Mouse (Mus musculus): Measurements from ENCODE around the gene Gab1. TPM values are rescaled to one million over a fixed set of nuclear protein-coding genes. Genes with fewer than 3 reads are reported as not detected.

The Gab1 gene
- polyA plus RNA-seq, 1 experiment from 2014 or later: 14.0 TPM

DNA sequence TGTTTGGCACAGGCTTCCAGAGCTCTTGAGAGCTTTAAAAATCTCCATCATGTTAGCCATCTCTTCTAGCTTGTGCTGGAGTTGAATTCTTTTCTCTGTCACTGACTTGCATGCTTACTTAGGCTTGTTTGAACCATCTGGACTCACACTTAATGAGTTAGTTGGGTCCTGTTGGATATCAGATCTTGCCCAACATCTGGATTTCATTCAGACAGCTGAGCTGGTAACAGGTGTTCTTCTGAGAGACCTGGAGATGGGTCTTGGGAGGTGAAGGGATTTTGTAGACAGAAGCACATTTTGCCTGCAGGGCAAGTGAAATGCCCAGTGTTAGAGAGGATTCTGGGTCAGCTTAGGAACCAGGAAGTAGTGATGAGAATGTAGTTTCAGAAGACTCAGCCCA lies 19.0 kb upstream of the Gab1 start:
- Histone ChIP-seq H3K9me3 (no peaks in the 10 kb centered on the region), H3K4me3 (no peak overlapping the region), H3K4me1 (replicated peaks) (no peaks in the 10 kb centered on the region), H3K27ac (replicated peaks) (no peak overlapping the region), H3K36me3 (no peaks in the 10 kb centered on the region), H3K27me3 (no peaks in the 10 kb centered on the region), H3K9ac (no peak overlapping the region), H3K4me2 (no peak overlapping the region)
- no peak for ATAC-seq (ENCODE audit: low FRiP score, low read depth)

DNA sequence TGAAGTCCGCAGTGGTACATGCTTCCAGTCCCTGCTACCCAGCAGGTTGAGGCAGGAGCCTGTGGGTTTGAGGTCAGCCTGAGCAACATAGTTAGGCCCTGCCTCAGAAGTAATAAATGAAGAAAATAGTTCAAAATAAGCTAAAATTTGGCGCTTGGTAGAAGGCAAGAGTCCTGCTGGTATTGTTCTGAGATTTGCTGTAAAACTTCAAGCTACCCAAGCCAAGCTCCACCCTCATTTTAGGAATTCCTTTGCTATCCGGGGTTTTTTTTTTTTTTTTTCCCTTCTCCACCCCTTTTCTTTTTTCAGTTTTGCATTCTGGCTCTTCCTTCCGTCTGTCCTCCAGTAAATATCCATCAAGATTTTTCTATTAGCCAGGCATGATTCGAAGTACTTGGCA lies 15.7 kb upstream of the Gab1 start:
- H3K9me3 ChIP-seq: no peaks in the 10 kb centered on the region
- H3K27ac ChIP-seq (replicated peaks): peak overlapping the region; percentile 48; the same call in 1 of the 2 replicates
- no peak overlapping the region for H3K4me3 ChIP-seq
- WGBS: 80% methylated on average over 5 of the region's 5 CpGs
- H3K36me3 ChIP-seq: no peaks in the 10 kb centered on the region
- no peaks in the 10 kb centered on the region for H3K4me1 ChIP-seq (replicated peaks)
- no peak for ATAC-seq (ENCODE audit: low FRiP score, low read depth)
- no peak overlapping the region for H3K4me2 ChIP-seq
- H3K9ac ChIP-seq: no peak overlapping the region
- no peaks in the 10 kb centered on the region for H3K27me3 ChIP-seq

DNA sequence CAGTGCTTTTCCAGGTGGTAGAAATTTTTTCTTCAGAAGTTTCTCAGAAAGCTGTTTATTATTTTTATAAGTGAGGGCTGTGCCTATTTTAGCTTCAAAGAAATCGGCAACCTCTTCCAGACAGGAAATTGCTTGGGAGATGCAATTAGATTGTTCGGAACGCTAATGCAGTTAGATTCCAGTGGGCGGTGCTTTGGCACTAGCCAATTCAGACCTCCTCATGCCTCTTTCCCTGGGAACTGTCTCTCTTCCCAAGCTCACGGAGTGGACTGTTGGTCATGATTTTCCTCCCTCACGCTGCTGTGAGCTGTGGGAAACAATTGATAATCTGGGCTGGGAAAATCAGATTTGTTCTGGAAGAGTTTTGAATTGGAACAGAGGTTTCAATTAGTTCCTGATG lies 15.1 kb upstream of the Gab1 start:
- Histone ChIP-seq H3K4me3 (no peak overlapping the region), H3K9me3 (no peaks in the 10 kb centered on the region), H3K27me3 (no peaks in the 10 kb centered on the region), H3K27ac (replicated peaks) (peak overlapping the region; percentile 48; the same call in 1 of the 2 replicates), H3K36me3 (no peaks in the 10 kb centered on the region), H3K4me2 (peak overlapping the region; percentile 21), H3K9ac (no peak overlapping the region), H3K4me1 (replicated peaks) (no peaks in the 10 kb centered on the region)
- ATAC-seq (ENCODE audit: low FRiP score, low read depth): no peak
- WGBS: 40% methylated on average over 6 of the region's 6 CpGs

DNA sequence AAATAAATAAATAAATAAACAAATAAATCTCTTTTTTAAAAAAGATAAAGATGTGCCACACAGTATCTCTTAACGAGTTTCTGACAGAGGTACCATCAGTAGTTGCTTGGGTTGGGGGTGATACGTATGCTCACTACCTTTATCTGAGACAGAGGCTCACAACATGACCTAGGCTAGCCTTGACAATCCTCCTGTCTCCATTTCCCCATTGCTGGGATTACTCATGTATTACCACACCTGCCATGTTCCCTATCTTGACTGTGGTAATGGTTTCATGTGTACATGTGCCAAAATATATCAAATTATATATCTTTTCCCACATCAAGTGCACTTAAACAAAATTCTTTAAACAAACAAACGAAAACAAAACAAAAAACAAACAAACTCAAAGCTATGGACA lies 14.2 kb upstream of the Gab1 start:
- no peak for ATAC-seq (ENCODE audit: low FRiP score, low read depth)
- H3K9ac ChIP-seq: no peak overlapping the region
- H3K4me1 ChIP-seq (replicated peaks): no peaks in the 10 kb centered on the region
- H3K4me2 ChIP-seq: no peak overlapping the region
- 92% methylated on average over 3 of the region's 3 CpGs for WGBS
- no peak overlapping the region for H3K27ac ChIP-seq (replicated peaks)
- no peaks in the 10 kb centered on the region for H3K9me3 ChIP-seq
- H3K4me3 ChIP-seq: no peak overlapping the region
- H3K36me3 ChIP-seq: no peaks in the 10 kb centered on the region
- H3K27me3 ChIP-seq: no peaks in the 10 kb centered on the region

DNA sequence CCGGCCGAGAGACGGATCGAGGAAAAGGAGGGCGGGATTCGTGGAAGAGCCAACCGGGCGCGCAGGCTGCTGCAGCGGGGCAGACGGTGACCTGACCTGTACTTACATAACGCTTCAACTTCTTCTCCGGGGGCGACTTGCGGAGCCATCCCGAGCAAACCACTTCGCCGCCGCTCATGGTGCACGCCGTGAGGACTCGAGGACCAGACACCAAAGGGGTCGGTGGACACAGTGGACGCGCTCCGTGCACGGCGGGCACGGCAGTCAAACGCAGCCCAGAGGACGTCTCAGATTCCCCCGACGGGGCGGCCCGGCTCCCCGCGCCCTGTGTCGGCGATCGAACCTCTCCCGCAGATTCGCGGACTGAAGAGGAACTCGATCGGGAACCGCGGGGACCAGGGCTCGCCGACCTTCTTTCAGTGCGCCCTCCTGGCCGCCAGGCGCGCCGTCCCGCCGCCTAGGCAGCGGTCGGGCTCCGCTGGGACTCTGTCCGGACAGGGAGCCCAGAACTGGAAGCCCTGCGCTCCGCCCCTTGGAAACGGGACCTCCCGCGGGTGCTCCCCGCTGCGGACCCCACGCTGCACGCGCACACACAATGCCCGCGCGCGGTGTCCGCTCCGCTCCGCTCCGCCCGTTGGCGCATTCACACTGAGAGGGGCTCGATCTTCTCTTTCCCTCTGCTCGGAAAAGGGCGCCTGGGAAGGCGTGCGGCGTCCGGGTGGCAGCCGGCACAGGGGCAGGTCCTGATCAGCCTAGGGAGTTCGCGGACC lies 708 bp downstream of the Gab1 start:
- Histone ChIP-seq H3K4me3 (peak overlapping the region; percentile 94), H3K9ac (peak overlapping the region; percentile 74), H3K4me1 (replicated peaks) (peaks cover 29% of the 10 kb centered on the region), H3K27me3 (no peaks in the 10 kb centered on the region), H3K27ac (replicated peaks) (peak overlapping the region; percentile 88), H3K9me3 (no peaks in the 10 kb centered on the region), H3K4me2 (peak overlapping the region; percentile 68), H3K36me3 (no peaks in the 10 kb centered on the region)
- WGBS: under 1% methylated on average over 85 of the region's 90 CpGs
- ATAC-seq (ENCODE audit: low FRiP score, low read depth): peak; percentile 1; the same call in 1 of the 2 replicates

DNA sequence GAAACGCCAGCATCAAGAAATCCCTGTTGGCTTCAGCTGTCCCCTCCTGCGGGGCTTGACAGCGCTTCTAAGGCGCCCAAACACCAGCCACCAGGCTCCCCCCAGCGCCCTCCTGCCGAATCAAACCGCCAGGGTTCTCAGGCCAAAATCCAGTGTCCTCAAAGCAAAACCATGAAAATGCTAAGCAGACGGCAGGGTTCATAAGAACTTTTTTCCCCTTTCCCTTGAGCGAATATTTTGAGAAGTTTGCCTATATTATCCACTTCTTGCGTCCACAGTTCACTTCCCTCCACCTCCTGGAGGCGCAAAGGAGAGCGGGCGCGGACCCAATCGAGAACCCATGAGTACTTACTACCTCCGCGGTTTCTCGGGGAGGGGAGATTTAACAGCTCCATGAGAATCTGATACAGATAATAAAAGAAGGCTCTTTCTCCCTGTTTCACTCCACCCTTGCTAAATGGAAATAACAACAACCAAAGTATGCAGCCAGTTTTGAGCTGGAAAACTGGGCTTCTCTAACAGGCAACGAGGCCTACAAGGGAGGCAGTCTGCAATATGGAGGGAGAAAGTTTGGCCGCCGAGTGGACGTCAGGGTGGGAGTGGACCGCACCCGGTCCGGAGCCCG lies 1.4 kb downstream of the Gab1 start:
- Histone ChIP-seq H3K9ac (peak overlapping the region; percentile 74), H3K27me3 (no peaks in the 10 kb centered on the region), H3K36me3 (no peaks in the 10 kb centered on the region), H3K4me3 (peak overlapping the region; percentile 94), H3K9me3 (no peaks in the 10 kb centered on the region), H3K27ac (replicated peaks) (peak overlapping the region; percentile 88), H3K4me1 (replicated peaks) (peaks cover 30% of the 10 kb centered on the region), H3K4me2 (peak overlapping the region; percentile 68)
- no peak for ATAC-seq (ENCODE audit: low FRiP score, low read depth)
- WGBS: under 1% methylated on average over 26 of the region's 26 CpGs

DNA sequence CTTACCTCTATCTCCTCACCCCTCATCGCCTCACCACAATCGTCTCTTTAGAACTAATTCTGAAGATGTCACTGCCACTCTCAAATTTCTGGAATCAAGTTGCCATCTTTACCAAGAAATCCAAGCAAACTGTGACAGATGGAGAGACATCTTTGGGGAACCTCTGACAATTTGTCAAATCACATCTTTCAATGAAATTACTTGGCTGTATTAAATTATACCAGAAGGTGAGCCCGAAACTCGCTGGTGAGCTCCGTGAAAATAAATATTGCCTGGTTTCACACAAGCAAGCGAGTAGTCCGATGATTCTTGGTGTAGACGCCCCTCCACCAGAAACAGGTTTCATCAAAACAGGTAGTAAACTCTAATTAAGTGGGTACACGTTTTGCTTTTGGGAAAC lies 2.2 kb downstream of the Gab1 start:
- Histone ChIP-seq H3K36me3 (no peaks in the 10 kb centered on the region), H3K4me2 (peak overlapping the region; percentile 68), H3K9me3 (no peaks in the 10 kb centered on the region), H3K27me3 (no peaks in the 10 kb centered on the region), H3K9ac (peak overlapping the region; percentile 74), H3K4me3 (peak overlapping the region; percentile 94), H3K4me1 (replicated peaks) (peaks cover 32% of the 10 kb centered on the region), H3K27ac (replicated peaks) (no peak overlapping the region)
- ATAC-seq (ENCODE audit: low FRiP score, low read depth): no peak
- WGBS: 43% methylated on average over 9 of the region's 9 CpGs

DNA sequence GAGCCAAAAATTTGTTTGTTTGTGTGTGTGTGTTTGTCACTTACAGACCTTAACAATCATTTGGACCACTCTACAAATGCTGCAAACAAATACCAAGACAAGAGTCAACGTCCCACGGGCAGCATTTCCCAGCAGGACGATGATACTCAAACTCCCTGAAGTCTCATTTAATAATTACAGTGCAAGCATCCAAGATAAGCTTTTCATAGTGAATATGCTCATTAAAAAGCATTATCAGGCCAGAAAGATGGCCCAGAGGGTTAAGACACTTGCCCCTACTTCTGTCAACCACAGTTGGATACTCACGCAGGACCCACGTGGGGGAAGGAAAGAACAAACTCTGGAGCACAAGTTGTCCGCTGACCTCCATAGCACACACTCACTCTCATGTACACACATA lies 4.8 kb downstream of the Gab1 start:
- no peak overlapping the region for H3K4me3 ChIP-seq
- H3K4me1 ChIP-seq (replicated peaks): peaks cover 47% of the 10 kb centered on the region
- WGBS: 86% methylated on average over 6 of the region's 6 CpGs
- no peak for ATAC-seq (ENCODE audit: low FRiP score, low read depth)
- no peak overlapping the region for H3K27ac ChIP-seq (replicated peaks)
- H3K9me3 ChIP-seq: no peaks in the 10 kb centered on the region
- H3K36me3 ChIP-seq: no peaks in the 10 kb centered on the region
- no peak overlapping the region for H3K9ac ChIP-seq
- no peaks in the 10 kb centered on the region for H3K27me3 ChIP-seq
- no peak overlapping the region for H3K4me2 ChIP-seq

DNA sequence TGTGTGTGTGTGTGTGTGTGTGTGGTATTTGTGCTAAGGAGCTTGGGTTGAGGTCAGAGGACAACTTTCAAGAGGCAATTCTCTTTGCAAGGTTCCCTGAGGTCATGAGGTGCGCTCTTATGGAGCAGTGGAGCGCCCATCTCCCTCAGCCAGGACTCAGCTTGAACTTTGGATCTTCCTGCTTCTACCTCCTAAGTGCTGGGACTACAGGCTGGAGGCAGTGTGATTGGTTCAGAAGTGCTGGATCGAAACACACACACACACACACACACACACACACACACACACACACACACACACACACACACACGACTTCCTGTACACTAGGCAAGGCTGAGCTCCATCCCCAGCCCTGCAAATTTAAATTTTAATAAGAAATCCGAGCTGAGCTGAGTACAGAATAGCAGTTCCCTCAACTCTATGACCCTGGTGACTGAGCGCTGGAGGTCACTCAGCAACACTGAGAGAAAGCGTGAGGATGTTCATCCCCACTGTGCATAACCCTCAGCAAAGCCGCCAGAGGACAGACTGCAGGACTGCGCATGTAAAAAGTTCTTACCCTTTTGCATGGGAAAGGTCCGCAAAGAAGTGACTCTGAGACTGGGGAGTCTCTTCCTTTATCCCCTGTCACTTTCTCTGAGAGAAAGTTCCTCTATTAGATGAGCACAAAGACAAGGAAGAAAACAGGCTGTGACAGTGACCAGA lies 6.4 kb downstream of the Gab1 start:
- Histone ChIP-seq H3K4me1 (replicated peaks) (peaks cover 50% of the 10 kb centered on the region), H3K27ac (replicated peaks) (no peak overlapping the region), H3K27me3 (no peaks in the 10 kb centered on the region), H3K9ac (no peak overlapping the region), H3K4me2 (no peak overlapping the region), H3K4me3 (no peak overlapping the region), H3K36me3 (no peaks in the 10 kb centered on the region), H3K9me3 (no peaks in the 10 kb centered on the region)
- ATAC-seq (ENCODE audit: low FRiP score, low read depth): no peak
- 57% methylated on average over 10 of the region's 10 CpGs for WGBS

DNA sequence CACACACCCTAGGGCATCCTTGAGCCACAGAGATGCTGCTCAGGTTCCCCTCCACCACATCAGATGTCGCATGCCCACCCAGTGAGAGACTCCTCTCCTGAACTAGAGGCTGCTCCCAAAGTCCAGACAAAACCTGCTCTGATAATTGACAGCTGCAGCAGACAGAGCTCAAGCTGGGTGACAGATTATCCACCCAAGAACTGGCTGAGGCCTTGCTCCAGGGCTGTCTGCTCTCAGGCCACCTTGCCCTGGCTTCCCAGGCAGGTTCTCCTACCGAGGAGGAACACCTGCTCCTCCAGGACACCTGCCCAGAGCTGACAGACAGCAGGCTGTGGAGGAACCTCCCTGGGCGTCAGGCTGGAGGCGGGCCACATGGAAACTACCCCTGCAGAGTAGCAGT lies 7.6 kb downstream of the Gab1 start:
- Histone ChIP-seq H3K4me2 (no peak overlapping the region), H3K27me3 (no peaks in the 10 kb centered on the region), H3K36me3 (no peaks in the 10 kb centered on the region), H3K4me3 (no peak overlapping the region), H3K9ac (0 out of 2 replicates have a peak overlapping the region, but pooled peaks have one; percentile 13), H3K9me3 (no peaks in the 10 kb centered on the region), H3K4me1 (replicated peaks) (peaks cover 40% of the 10 kb centered on the region), H3K27ac (replicated peaks) (peak overlapping the region; percentile 42; the same call in 1 of the 2 replicates)
- ATAC-seq (ENCODE audit: low FRiP score, low read depth): peak; percentile 37; the same call in 1 of the 2 replicates
- 39% methylated on average over 4 of the region's 4 CpGs for WGBS

DNA sequence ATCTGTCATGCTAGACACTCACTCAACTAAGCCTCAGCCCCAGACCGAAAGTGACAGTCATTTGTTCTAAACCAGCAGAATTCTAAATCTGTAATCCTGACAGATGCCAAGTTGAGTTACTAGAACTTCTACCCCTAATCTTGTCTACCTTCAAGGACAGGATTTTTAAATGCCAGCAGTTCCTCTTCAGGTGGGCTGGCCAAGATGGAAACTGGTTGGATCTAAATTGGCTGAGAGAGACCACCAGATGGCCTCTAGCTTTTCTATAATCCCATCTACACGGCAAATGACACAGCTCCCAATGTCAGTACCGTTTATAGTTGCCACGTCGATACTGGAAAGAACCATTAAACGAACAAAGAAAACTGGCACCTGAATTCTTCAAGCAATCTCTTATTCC lies 8.9 kb downstream of the Gab1 start:
- Histone ChIP-seq H3K27ac (replicated peaks) (0 out of 2 replicates have a peak overlapping the region, but pooled peaks have one; percentile 73), H3K4me3 (no peak overlapping the region), H3K27me3 (no peaks in the 10 kb centered on the region), H3K9ac (no peak overlapping the region), H3K9me3 (no peaks in the 10 kb centered on the region), H3K36me3 (no peaks in the 10 kb centered on the region), H3K4me2 (no peak overlapping the region), H3K4me1 (replicated peaks) (peaks cover 44% of the 10 kb centered on the region)
- WGBS: 86% methylated on average over 6 of the region's 6 CpGs
- no peak for ATAC-seq (ENCODE audit: low FRiP score, low read depth)

DNA sequence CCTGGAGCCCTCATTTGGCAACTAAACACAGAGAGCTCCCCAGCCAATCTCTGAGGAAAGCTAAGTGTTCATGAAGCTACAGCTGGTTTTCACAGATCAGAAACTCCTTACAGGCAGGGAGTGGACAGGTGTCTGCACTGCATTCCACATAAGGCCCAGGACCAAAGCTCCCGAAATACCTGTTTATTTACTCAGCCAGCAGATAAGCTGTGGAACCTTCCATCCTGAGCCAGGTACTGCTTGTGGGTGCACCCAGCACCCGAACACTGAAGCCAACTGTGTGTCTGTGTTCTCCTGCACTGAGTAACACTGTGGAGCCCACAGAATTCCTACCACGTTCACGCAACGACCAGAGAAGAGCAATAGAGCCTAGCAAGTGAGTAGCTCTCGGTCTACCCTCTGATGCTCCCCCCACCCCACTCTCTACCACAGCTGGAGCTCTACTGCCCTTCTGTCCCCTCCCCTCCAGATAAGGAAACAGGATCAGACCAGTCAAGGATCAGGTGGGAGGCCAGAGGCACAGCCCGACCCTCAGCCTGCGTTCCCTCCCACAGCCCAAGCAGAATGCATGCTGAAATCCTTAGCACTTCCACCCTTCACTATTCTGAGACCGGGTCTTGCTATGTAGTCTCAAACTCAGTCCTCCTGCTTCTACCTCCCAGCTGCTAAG lies 9.6 kb downstream of the Gab1 start:
- 77% methylated on average over 9 of the region's 9 CpGs for WGBS
- no peak overlapping the region for H3K9ac ChIP-seq
- peaks cover 47% of the 10 kb centered on the region for H3K4me1 ChIP-seq (replicated peaks)
- no peak overlapping the region for H3K4me3 ChIP-seq
- no peak overlapping the region for H3K4me2 ChIP-seq
- no peak for ATAC-seq (ENCODE audit: low FRiP score, low read depth)
- no peaks in the 10 kb centered on the region for H3K9me3 ChIP-seq
- H3K27me3 ChIP-seq: no peaks in the 10 kb centered on the region
- H3K36me3 ChIP-seq: no peaks in the 10 kb centered on the region
- H3K27ac ChIP-seq (replicated peaks): peak overlapping the region; percentile 73

Data from hindbrain, embryonic 15.5 days (tissue).